Mouse (Mus musculus): ENCODE measurements around the gene Tmem233.

DNA sequence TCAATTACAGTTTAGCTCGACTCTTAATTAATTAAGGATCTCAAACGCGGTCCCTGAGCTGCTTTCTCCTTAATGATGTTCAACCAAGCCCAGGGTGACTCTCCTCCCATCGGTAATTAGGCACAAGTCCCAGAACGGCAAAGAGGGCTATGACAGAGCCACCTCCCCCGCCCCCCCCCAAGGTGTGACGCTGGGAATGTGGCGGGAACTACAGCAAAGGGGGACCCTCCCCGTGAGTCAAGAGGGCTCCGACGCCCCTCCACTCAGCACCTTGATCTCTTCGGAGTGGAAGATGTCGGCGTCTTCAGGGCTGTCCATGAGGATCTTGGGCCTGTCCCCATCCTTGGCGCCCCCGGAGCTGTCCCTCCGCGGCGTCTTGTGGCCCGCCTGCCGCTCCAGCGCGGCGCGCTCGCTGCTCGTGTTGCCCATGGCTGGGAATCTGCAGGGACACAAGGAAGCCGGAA, 59.2 kb downstream of the Tmem233 start:
- TF ChIP-seq POLR2A (IDR thresholded peaks at IDR 0.05; ENCODE audit: low read depth, low read length) (no peak), CTCF (IDR thresholded peaks at IDR 0.05; ENCODE audit: extremely low read depth, insufficient read length, insufficient replicate concordance, low read depth, low read length) (no peak)

Measured in small intestine, adult 2 months (tissue).